In genomic region chr14:62088174-62088573, GRCm38 (mm10) we compare ENCODE assay signal across 28 mouse cellular contexts.
"Had no signal": no experiment of that assay in that cellular context is flagged by ENCODE, and none has a peak within 500 bp of the region (broad histone marks: within the 10 kb centered on the region; RNA-seq: fewer than 3 reads in every experiment).

No protein-coding gene starts in this region.

- H3K36me3 ChIP-seq: embryonic facial prominence, embryonic 10.5 days; embryonic facial prominence, embryonic 12.5 days; embryonic facial prominence, embryonic 13.5 days; embryonic facial prominence, embryonic 15.5 days; forebrain, embryonic 10.5 days; forebrain, embryonic 12.5 days; forebrain, embryonic 15.5 days had no signal

- ATAC-seq: forebrain, embryonic 13.5 days; forebrain, embryonic 14.5 days; forebrain, embryonic 15.5 days; forebrain, embryonic 16.5 days; forebrain, postnatal 0 days had no signal

- H3K9me3 ChIP-seq: embryonic facial prominence, embryonic 10.5 days; embryonic facial prominence, embryonic 12.5 days; embryonic facial prominence, embryonic 13.5 days; embryonic facial prominence, embryonic 15.5 days; forebrain, embryonic 10.5 days; forebrain, embryonic 12.5 days; forebrain, embryonic 13.5 days; forebrain, embryonic 15.5 days had no signal

- H3K4me2 ChIP-seq: embryonic facial prominence, embryonic 12.5 days; embryonic facial prominence, embryonic 13.5 days; embryonic facial prominence, embryonic 15.5 days; forebrain, embryonic 12.5 days; forebrain, embryonic 13.5 days; forebrain, embryonic 15.5 days had no signal

- H3K27me3 ChIP-seq: embryonic facial prominence, embryonic 12.5 days; embryonic facial prominence, embryonic 13.5 days; embryonic facial prominence, embryonic 15.5 days; forebrain, embryonic 12.5 days; forebrain, embryonic 13.5 days; forebrain, embryonic 15.5 days had no signal

- H3K4me3 ChIP-seq: embryonic facial prominence, embryonic 10.5 days; embryonic facial prominence, embryonic 12.5 days; embryonic facial prominence, embryonic 13.5 days; embryonic facial prominence, embryonic 15.5 days; erythroblast, embryonic 14.5 days; forebrain, embryonic 10.5 days; forebrain, embryonic 12.5 days; forebrain, embryonic 13.5 days; forebrain, embryonic 15.5 days; gastrocnemius, adult 2 months; heart, adult 2 months had no signal

- H3K9ac ChIP-seq: embryonic facial prominence, embryonic 12.5 days; embryonic facial prominence, embryonic 13.5 days; embryonic facial prominence, embryonic 15.5 days; forebrain, embryonic 12.5 days; forebrain, embryonic 13.5 days; forebrain, embryonic 15.5 days; forebrain, postnatal 0 days had no signal

- H3K27ac ChIP-seq: embryonic facial prominence, embryonic 10.5 days; embryonic facial prominence, embryonic 12.5 days; embryonic facial prominence, embryonic 13.5 days; embryonic facial prominence, embryonic 15.5 days; forebrain, embryonic 10.5 days; forebrain, embryonic 12.5 days; forebrain, embryonic 13.5 days; forebrain, embryonic 15.5 days; gastrocnemius, adult 2 months; heart, adult 2 months had no signal

- H3K4me1 ChIP-seq: embryonic facial prominence, embryonic 15.5 days; forebrain, embryonic 12.5 days; forebrain, embryonic 13.5 days; forebrain, embryonic 15.5 days had no signal

- DNase-seq: cerebellum, adult 8-10 months; cerebellum, adult 9-10 months; cerebellum, adult 9-11 months; cerebellum, postnatal 10 days; cerebellum, postnatal 14 days; cerebellum, postnatal 25 days; cerebellum, postnatal 36 days; embryo, embryonic 11 days; forebrain, postnatal 0 days; gastrocnemius, adult 2 months; gastrocnemius, postnatal 10 days; gastrocnemius, postnatal 14 days; gastrocnemius, postnatal 25 days; gastrocnemius, postnatal 36 days; heart, adult 11 months; heart, adult 18-20 months; heart, adult 2 months had no signal
